ENCODE assay signal across 24 mouse cellular contexts in the genomic region with DNA sequence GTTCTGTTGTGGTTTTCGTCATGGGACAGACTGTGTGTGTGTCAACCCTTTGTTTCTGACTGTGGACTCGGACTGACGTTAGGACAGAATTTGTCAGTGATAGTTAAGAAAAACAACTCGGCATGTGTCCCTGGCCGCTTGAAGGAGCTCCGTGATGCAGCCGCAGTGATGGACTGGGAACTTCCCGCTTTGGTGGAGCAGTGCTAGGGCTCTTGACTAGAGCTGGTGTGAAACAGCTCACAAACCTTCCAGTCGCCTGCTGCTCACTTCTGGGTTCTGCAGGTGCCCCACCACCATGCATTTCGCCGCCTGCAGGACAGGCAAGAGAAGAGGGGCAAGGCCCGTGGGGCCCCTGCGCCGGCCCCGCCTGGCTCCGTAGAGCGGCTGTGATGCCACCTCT. TPM values are rescaled to one million over a fixed set of nuclear protein-coding genes. Genes with fewer than 3 reads are reported as not detected.
DNase-seq lines count a peak whose midpoint lies in the region; ATAC-seq lines count a peak whose summit lies in the region.
"Had no signal": no experiment of that assay in that cellular context is flagged by ENCODE, and none has a peak within 500 bp of the region (broad histone marks: within the 10 kb centered on the region; RNA-seq: fewer than 3 reads in every experiment).

No protein-coding gene starts in this region.

- H3K4me3 ChIP-seq in liver, embryonic 12.5 days = no peak overlapping the region
- no peak overlapping the region for H3K4me3 ChIP-seq in liver, embryonic 11.5 days (ENCODE audit: low read depth, low read length)
- H3K4me3 ChIP-seq: forebrain, embryonic 15.5 days; midbrain, embryonic 12.5 days had no signal

- no peaks in the 10 kb centered on the region for H3K36me3 ChIP-seq in liver, embryonic 12.5 days
- H3K36me3 ChIP-seq in liver, embryonic 11.5 days (ENCODE audit: control insufficient read depth, insufficient read depth, low read length) = no peaks in the 10 kb centered on the region
- no peaks in the 10 kb centered on the region for H3K36me3 ChIP-seq in splenic B cell, adult 2 months (ENCODE audit: control insufficient read depth, insufficient read depth, low read length, poor library complexity, severe bottlenecking)
- H3K36me3 ChIP-seq: forebrain, embryonic 15.5 days; midbrain, embryonic 12.5 days had no signal

- peaks cover 5% of the 10 kb centered on the region; the same call in 1 of the 2 replicates for H3K4me1 ChIP-seq in liver, embryonic 12.5 days
- no peaks in the 10 kb centered on the region for H3K4me1 ChIP-seq in liver, embryonic 11.5 days (replicated peaks; ENCODE audit: control insufficient read depth, insufficient read depth, low read length)
- H3K4me1 ChIP-seq: forebrain, embryonic 15.5 days; midbrain, embryonic 12.5 days had no signal

- no peaks in the 10 kb centered on the region for H3K27me3 ChIP-seq in liver, embryonic 12.5 days (replicated peaks)
- H3K27me3 ChIP-seq in liver, embryonic 11.5 days (replicated peaks; ENCODE audit: control insufficient read depth, insufficient read depth, low read length) = no peaks in the 10 kb centered on the region
- no peaks in the 10 kb centered on the region for H3K27me3 ChIP-seq in splenic B cell, adult 2 months (ENCODE audit: control insufficient read depth, insufficient read depth, low read length, poor library complexity, severe bottlenecking)
- H3K27me3 ChIP-seq: forebrain, embryonic 15.5 days had no signal

- DNase-seq in liver, embryonic 11.5 days (ENCODE audit: low spot score) = no peak
- peak; percentile 67 for DNase-seq in ES-CJ7 (ENCODE audit: low read depth, low spot score)
- peak; percentile 56 for DNase-seq in splenic B cell, adult 2 months (ENCODE audit: low read depth, low spot score)
- no peak for DNase-seq in thymus, postnatal 14 days
- DNase-seq in yolk sac, embryonic 10.5 days (ENCODE audit: low spot score) = no peak
- DNase-seq: adrenal gland, postnatal 36 days; cerebellum, adult 9-11 months; embryo, embryonic 11 days; heart, adult 11 months; kidney, adult 18-20 months; kidney, postnatal 25 days; left cerebral cortex, postnatal 4 days; lung, postnatal 14 days; right cerebral cortex, adult 18-20 months; spleen, adult 18-20 months had no signal

- H3K4me2 ChIP-seq in liver, embryonic 12.5 days = peak overlapping the region; percentile 22; the same call in 1 of the 2 replicates
- no peak overlapping the region; the same call in 1 of the 2 replicates for H3K4me2 ChIP-seq in liver, embryonic 11.5 days
- H3K4me2 ChIP-seq: forebrain, embryonic 15.5 days; midbrain, embryonic 12.5 days had no signal

- 53% methylated on average over 16 of the region's 17 CpGs for WGBS in liver, embryonic 12.5 days (ENCODE audit: insufficient replicate concordance)
- 63% methylated on average over 16 of the region's 17 CpGs for WGBS in liver, embryonic 11.5 days

- no peaks in the 10 kb centered on the region for H3K9me3 ChIP-seq in liver, embryonic 12.5 days (replicated peaks)
- H3K9me3 ChIP-seq in liver, embryonic 11.5 days (ENCODE audit: control insufficient read depth, low read length) = no peaks in the 10 kb centered on the region
- H3K9me3 ChIP-seq: forebrain, embryonic 15.5 days; midbrain, embryonic 12.5 days had no signal

- no peak for ATAC-seq in liver, embryonic 12.5 days
- no peak for ATAC-seq in liver, embryonic 11.5 days (replicated peaks; ENCODE audit: low FRiP score)
- ATAC-seq in granulocyte monocyte progenitor cell, adult 5-6 weeks (replicated peaks; ENCODE audit: poor library complexity, severe bottlenecking) = peak; percentile 82
- ATAC-seq: forebrain, embryonic 15.5 days; hindbrain, embryonic 16.5 days had no signal

- no peak overlapping the region for H3K9ac ChIP-seq in liver, embryonic 12.5 days
- H3K9ac ChIP-seq in liver, embryonic 11.5 days (ENCODE audit: low read depth, low read length) = no peak overlapping the region
- H3K9ac ChIP-seq: forebrain, embryonic 15.5 days; liver, embryonic 14.5 days; midbrain, embryonic 12.5 days had no signal

- no peak overlapping the region for H3K27ac ChIP-seq in liver, embryonic 12.5 days
- H3K27ac ChIP-seq in liver, embryonic 11.5 days (ENCODE audit: low read depth, low read length) = no peak overlapping the region
- H3K27ac ChIP-seq: forebrain, embryonic 15.5 days; liver, embryonic 14.5 days; midbrain, embryonic 12.5 days had no signal

RNA-seq across cellular contexts. Expression of gene Ffar2, which starts 8.7 kb away (rescaled TPM):
- 0.21 and 0.53 TPM in 2 replicates for polyA plus RNA-seq in liver, embryonic 12.5 days (2016; fragmentation: Nextera tagmentation; extraction: Ambion mirVana)
- 0.36 and 0.47 TPM in 2 replicates for polyA plus RNA-seq in liver, embryonic 11.5 days (2014; fragmentation: Nextera tagmentation; extraction: Ambion mirVana)
- 6.5 and 17.9 TPM in 2 replicates for total RNA-seq in granulocyte monocyte progenitor cell, adult 5-6 weeks (2014; fragmentation: Nextera tagmentation)
- total RNA-seq in granulocyte monocyte progenitor cell, adult 5-6 weeks (2017) = 23.4 and 26.4 TPM in 2 replicates
- total RNA-seq: layer of hippocampus, postnatal 25 days; left cerebral cortex, postnatal 4 days; MEL had no signal
- polyA plus RNA-seq: midbrain, embryonic 12.5 days had no signal

RNA-seq across cellular contexts. Expression of gene Ffar3, which starts 23.7 kb away (rescaled TPM):
- polyA plus RNA-seq in liver, embryonic 12.5 days (2016; fragmentation: Nextera tagmentation; extraction: Ambion mirVana) = not detected in 2 replicates
- polyA plus RNA-seq in liver, embryonic 11.5 days (2014; fragmentation: Nextera tagmentation; extraction: Ambion mirVana) = not detected in 2 replicates
- total RNA-seq in granulocyte monocyte progenitor cell, adult 5-6 weeks (2014; fragmentation: Nextera tagmentation) = not detected in 2 replicates
- total RNA-seq in granulocyte monocyte progenitor cell, adult 5-6 weeks (2017) = not detected in 2 replicates
- total RNA-seq: gastrocnemius, adult 18-20 months; layer of hippocampus, postnatal 25 days; left cerebral cortex, postnatal 4 days; MEL had no signal
- polyA plus RNA-seq: forebrain, embryonic 15.5 days; liver, embryonic 14.5 days; midbrain, embryonic 12.5 days had no signal

RNA-seq across cellular contexts. Expression of gene Ffar1, which starts 29.1 kb away (rescaled TPM):
- polyA plus RNA-seq in liver, embryonic 12.5 days (2016; fragmentation: Nextera tagmentation; extraction: Ambion mirVana) = not detected in 2 replicates
- polyA plus RNA-seq in liver, embryonic 11.5 days (2014; fragmentation: Nextera tagmentation; extraction: Ambion mirVana) = not detected in 2 replicates
- total RNA-seq in granulocyte monocyte progenitor cell, adult 5-6 weeks (2014; fragmentation: Nextera tagmentation) = not detected in 2 replicates
- not detected in 2 replicates for total RNA-seq in granulocyte monocyte progenitor cell, adult 5-6 weeks (2017)
- total RNA-seq: adrenal gland, postnatal 36 days; gastrocnemius, adult 18-20 months; layer of hippocampus, postnatal 25 days; left cerebral cortex, postnatal 4 days; MEL had no signal
- polyA plus RNA-seq: forebrain, embryonic 15.5 days; hindbrain, embryonic 16.5 days; midbrain, embryonic 12.5 days had no signal

RNA-seq across cellular contexts. Expression of gene Krtdap, which starts 44.6 kb away (rescaled TPM):
- not detected in 2 replicates for polyA plus RNA-seq in liver, embryonic 12.5 days (2016; fragmentation: Nextera tagmentation; extraction: Ambion mirVana)
- polyA plus RNA-seq in liver, embryonic 11.5 days (2014; fragmentation: Nextera tagmentation; extraction: Ambion mirVana) = not detected in 2 replicates
- not detected in 2 replicates for total RNA-seq in granulocyte monocyte progenitor cell, adult 5-6 weeks (2014; fragmentation: Nextera tagmentation)
- not detected in 2 replicates for total RNA-seq in granulocyte monocyte progenitor cell, adult 5-6 weeks (2017)
- total RNA-seq: layer of hippocampus, postnatal 25 days; left cerebral cortex, postnatal 4 days; MEL had no signal
- polyA plus RNA-seq: liver, embryonic 14.5 days; midbrain, embryonic 12.5 days had no signal

RNA-seq across cellular contexts. Expression of gene Cd22, which starts 47.9 kb away (rescaled TPM):
- 0.21 and 0.38 TPM in 2 replicates for polyA plus RNA-seq in liver, embryonic 12.5 days (2016; fragmentation: Nextera tagmentation; extraction: Ambion mirVana)
- polyA plus RNA-seq in liver, embryonic 11.5 days (2014; fragmentation: Nextera tagmentation; extraction: Ambion mirVana) = 0.07 TPM in 1 of 2 replicates, not detected in the other
- total RNA-seq in granulocyte monocyte progenitor cell, adult 5-6 weeks (2014; fragmentation: Nextera tagmentation) = not detected in 2 replicates
- not detected in 2 replicates for total RNA-seq in granulocyte monocyte progenitor cell, adult 5-6 weeks (2017)
- total RNA-seq: gastrocnemius, adult 18-20 months; layer of hippocampus, postnatal 25 days; MEL had no signal
- polyA plus RNA-seq: forebrain, embryonic 15.5 days; hindbrain, embryonic 16.5 days; midbrain, embryonic 12.5 days had no signal

Comparison
In these comparisons a context has a peak if more than half of its experiments do, and no peak if none do; other contexts are left out.
1. DNase-seq: peak in ES-CJ7 (single experiment) and splenic B cell, adult 2 months (single experiment); none in liver, embryonic 11.5 days (single experiment), thymus, postnatal 14 days (single experiment) and yolk sac, embryonic 10.5 days (single experiment).